Mouse (Mus musculus): ENCODE measurements around the gene Aacs. TPM values are rescaled to one million over a fixed set of nuclear protein-coding genes. Genes with fewer than 3 reads are reported as not detected.

Aacs gene
- 17.8 TPM for total RNA-seq (2023)

GRCm38 (mm10) chr5:125475601-125476285 is at the start of gene Aacs:
Aacs (plus strand) TSS chr5:125475814.

GRCm38 (mm10) chr5:125433793-125434337 is 41.7 kb upstream of the Aacs start, which contains the start of gene Dhx37:
Dhx37 (minus strand) TSS chr5:125434121.

GRCm38 (mm10) chr5:125441234-125442114 is 34.1 kb upstream of the Aacs start, which contains the start of gene Bri3bp:
Bri3bp (plus strand) TSS chr5:125441568.

GRCm38 (mm10) chr5:125531634-125532033 is 56.0 kb downstream of the Aacs start, which contains the start of gene Tmem132b:
Tmem132b (plus strand) TSS chr5:125531774.

Other genes with a start within 250 kb of the Aacs start
- gene Scarb1, start 134.7 kb upstream of the Aacs start, total RNA-seq (2023), result 15.3 TPM
- gene Gm10382, start 86.5 kb upstream of the Aacs start, total RNA-seq (2023), result not detected
- 1,416 TPM for gene Ubc, start 85.6 kb upstream of the Aacs start, total RNA-seq (2023)
- 21.2 TPM for gene Dhx37, start 41.7 kb upstream of the Aacs start, total RNA-seq (2023)
- 17.3 TPM for gene Bri3bp, start 34.2 kb upstream of the Aacs start, total RNA-seq (2023)
- gene Tmem132b, start 56.0 kb downstream of the Aacs start, total RNA-seq (2023), result not detected